Mouse (Mus musculus) neural tube, postnatal 0 days (tissue): ENCODE results near the gene Braf. TPM values are rescaled to one million over a fixed set of nuclear protein-coding genes. Genes with fewer than 3 reads are reported as not detected.

ENCODE experiments used
- polyA plus RNA-seq: library from polyadenylated mRNA; unstranded; fragments of >200 nt; fragmentation: Nextera tagmentation; extraction: Ambion mirVana; gene quantifications from 2 replicates; pipeline ENCODE4 v1.2.1, GENCODE M21; 2015

The Braf gene
- 18.2 and 19.2 TPM in 2 replicates for polyA plus RNA-seq

DNA sequence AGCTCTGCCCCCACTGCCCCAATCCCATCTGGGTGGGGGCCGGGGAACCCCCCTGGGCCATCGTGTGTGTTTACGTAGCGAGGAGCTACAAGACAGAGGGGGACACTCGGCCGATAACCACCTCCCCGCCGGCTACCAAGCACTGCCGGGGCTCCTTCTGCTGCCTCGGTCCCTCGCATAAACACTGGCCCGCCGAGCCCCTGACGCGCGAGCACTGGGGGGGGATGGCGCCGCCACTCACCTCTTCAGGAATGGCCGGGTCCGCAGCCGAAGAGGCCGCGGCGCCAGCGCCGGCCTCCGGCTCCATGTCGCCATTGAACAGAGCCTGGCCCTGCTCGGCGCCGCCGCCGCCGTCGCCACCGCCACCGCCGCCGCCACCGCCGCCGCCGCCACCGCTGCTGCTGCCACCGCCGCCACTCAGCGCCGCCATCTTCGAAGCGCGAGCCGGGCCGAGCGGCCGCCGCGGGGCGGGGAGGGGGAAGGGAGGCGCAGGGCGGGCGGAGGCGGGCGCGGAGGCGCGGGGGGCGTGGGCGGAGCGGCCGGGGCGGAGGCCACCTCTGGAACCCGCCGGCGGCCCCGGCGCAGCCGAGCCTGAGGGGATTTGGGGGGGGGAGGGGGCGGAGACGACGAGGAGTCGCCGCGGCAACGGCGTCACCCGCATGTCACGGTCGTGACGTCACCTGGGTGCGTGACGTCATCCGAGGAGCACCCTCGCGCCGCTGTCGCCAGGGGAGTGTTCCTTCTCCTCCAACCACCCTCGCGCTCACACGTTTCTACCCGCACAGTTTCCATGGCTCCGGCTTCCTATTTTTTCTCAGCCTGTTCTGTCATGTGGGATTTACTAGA is at the start of gene Braf:
Braf (minus strand) TSS at position 598 of the 846 bp plus-strand sequence.

DNA sequence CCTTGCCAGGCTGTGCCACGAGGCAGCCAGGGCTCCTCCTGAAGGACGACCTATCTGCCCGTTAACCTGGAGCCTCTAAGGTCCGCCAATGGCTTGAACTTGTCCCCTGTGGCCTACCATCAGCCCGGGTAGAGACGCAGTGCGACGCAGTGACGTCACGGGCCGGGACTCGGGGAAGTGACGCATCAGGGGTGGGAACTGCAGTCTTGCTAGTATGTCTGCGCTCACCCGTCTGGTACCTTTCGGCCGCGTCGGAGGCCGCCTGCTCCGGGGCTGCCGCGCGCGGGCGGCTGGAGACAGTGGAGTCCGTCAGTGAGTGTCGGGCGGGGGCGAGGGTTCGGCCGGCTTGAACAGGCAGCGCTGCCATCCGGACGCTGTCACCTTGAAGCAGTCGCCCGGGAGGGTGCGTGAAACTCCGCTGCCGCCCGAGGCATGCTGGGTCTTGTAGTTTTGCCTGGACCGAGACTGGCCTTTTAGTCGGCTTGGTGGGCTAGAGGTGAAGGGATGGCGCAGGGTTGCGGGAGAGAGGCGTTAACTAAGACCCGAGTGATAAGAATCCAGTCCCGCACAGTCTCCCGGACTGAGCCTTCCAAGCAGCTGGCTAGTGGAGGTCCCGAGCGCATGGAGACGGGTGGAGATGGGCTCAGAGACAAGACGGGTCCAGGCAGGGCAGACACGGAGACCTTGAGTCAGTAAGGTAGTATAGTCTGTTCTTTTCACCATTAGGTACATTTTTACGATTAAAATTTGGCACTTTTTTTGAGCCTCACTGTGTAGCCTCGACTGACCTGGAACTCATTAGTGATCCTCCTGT is 132.7 kb downstream of the Braf start, which contains the start of gene Ndufb2:
Ndufb2 (plus strand) TSS at position 174 of the 814 bp plus-strand sequence.

DNA sequence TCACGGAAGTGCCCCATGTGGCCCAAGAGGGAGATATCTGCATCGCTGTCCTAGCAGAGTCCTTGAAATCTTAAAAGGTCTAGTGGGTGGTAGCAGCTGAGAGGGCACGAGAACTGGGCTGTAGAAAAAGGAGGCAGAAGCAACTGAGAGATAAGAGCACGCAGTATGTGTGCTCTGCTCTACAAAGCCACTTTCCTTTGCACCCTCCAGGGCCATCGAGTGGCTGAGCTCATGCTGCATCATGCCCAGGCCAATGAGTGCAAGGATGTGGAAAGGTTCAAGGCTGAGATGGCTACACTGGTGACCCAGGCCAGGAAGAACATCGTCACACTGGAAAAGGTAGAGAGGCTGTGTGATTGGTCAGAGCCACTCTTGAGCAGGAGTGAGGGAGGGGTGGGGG is 139.7 kb downstream of the Braf start, which contains the start of gene Gm42420:
Gm42420 (plus strand) TSS at position 237 of the 400 bp plus-strand sequence.

DNA sequence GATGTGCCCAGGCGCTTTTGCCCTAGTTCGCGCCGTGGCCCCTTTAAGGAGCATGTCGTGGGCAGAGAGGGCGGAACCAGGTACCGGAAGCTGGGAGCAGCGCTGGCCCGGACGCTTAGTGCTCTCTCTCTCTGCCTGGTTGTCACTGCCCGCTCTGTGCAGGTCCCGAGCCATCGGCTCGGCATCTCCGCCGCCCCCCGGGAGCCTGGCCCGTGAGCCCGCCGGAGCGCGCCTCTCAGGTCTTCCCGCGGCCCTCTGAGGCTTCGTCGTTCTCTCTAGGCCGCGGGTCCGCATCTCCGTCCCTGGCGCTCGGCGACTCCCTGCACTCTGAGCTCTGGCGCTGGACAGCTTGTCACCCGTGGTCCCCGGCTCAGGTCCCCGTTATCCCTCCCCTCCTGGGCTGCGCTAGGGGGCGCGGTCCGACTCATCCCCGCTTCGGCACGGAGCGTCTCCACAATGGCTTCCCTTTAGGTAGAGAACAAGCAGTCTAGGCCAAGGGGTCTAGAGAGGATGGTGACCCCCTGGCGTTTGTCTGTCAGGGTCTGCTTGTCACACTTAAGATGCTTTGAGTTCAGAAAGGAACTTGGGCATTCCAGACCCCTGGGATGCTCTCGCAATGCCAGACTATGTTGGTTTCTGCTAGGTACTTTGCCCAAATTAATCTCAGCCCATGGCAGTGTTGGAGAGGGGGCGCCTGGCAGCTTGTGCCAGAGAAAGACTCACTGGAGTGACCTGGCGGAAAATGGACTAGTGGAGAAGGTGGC is 151.3 kb downstream of the Braf start, which contains the start of gene Adck2:
Adck2 (plus strand) TSS at position 83 of the 764 bp plus-strand sequence.

DNA sequence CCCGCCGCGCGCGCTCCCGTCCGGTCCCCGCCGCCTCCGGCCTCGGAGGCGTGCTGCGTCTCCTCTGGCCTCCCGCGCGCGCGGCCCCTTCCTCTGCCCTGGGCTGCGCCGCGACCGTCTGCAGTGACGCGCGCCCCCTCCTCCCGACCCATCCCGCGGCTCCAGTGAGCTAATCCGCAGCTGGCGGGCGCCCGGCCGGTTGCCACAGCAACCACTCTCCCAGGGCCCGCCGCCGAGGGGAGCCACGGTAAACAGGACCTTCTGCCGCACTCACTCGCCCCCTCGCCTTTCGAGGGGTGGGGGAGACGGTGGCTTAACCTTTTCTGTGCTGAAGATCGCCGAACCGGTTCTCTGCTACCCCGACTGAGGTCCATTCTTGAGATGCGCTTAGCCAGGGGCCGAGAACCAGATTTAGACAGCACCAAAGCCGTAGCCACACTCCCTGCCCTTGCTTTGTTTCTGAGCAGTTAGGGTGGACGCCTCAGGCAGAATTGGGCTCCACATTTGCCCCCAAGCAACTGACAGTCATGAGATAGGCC is 167.5 kb downstream of the Braf start, which contains the start of gene Dennd2a:
Dennd2a (minus strand) TSS at position 145 of the 539 bp plus-strand sequence.

Other genes starting within 250 kb of the Braf start
- 11.9 and 12.1 TPM in 2 replicates for gene Dennd2a, start 167.6 kb downstream of the Braf start, polyA plus RNA-seq
- 36.7 and 38.5 TPM in 2 replicates for gene Adck2, start 151.6 kb downstream of the Braf start, polyA plus RNA-seq
- gene Gm42420, start 139.7 kb downstream of the Braf start, polyA plus RNA-seq, result 3.1 and 6.5 TPM in 2 replicates
- 766 and 799 TPM in 2 replicates for gene Ndufb2, start 132.9 kb downstream of the Braf start, polyA plus RNA-seq
- gene Mrps33, start 85.5 kb upstream of the Braf start, polyA plus RNA-seq, result 199 and 205 TPM in 2 replicates
- 31.5 and 37.9 TPM in 2 replicates for gene Tmem178b, start 147.8 kb upstream of the Braf start, polyA plus RNA-seq